ENCODE assay signal across 14 mouse cellular contexts in genomic region chr2:31611400-31611799, GRCm38 (mm10). TPM values are rescaled to one million over a fixed set of nuclear protein-coding genes. Genes with fewer than 3 reads are reported as not detected.
DNase-seq lines count a peak whose midpoint lies in the region; ATAC-seq and TF ChIP-seq lines count a peak whose summit lies in the region.
"Had no signal": no experiment of that assay in that cellular context is flagged by ENCODE, and none has a peak within 500 bp of the region (broad histone marks: within the 10 kb centered on the region; RNA-seq: fewer than 3 reads in every experiment).

No protein-coding gene starts in this region.

- 75% methylated on average over 8 of the region's 8 CpGs for WGBS in hindbrain, embryonic 12.5 days
- 77% methylated on average over 8 of the region's 8 CpGs for WGBS in hindbrain, embryonic 14.5 days
- 69% methylated on average over 8 of the region's 8 CpGs for whole genome bisulfite sequencing in neural tube, embryonic 11.5 days
- 66% methylated on average over 8 of the region's 8 CpGs for WGBS in neural tube, embryonic 15.5 days

- no peak for TF ChIP-seq POLR2A in brain, embryonic 14.5 days (IDR thresholded peaks at IDR 0.05; ENCODE audit: borderline replicate concordance, extremely low read depth, insufficient read depth, insufficient read length, poor library complexity, severe bottlenecking)

- H3K9ac ChIP-seq in hindbrain, embryonic 12.5 days, result no peak overlapping the region
- H3K9ac ChIP-seq in hindbrain, embryonic 14.5 days, result no peak overlapping the region
- peak overlapping the region; percentile 2; the same call in 1 of the 2 replicates for H3K9ac ChIP-seq in neural tube, embryonic 11.5 days (ENCODE audit: low read length)
- no peak overlapping the region for H3K9ac ChIP-seq in neural tube, embryonic 15.5 days (replicated peaks)
- H3K9ac ChIP-seq: limb, embryonic 12.5 days had no signal

- 0 out of 2 replicates have a peak overlapping the region, but pooled peaks have one; percentile 35 for H3K27ac ChIP-seq in hindbrain, embryonic 12.5 days
- H3K27ac ChIP-seq in hindbrain, embryonic 14.5 days, result no peak overlapping the region
- H3K27ac ChIP-seq in neural tube, embryonic 11.5 days (ENCODE audit: low read depth, low read length), result no peak overlapping the region
- H3K27ac ChIP-seq in neural tube, embryonic 15.5 days (replicated peaks), result no peak overlapping the region

- no peak for ATAC-seq in hindbrain, embryonic 12.5 days (ENCODE audit: low FRiP score)
- ATAC-seq in hindbrain, embryonic 14.5 days (ENCODE audit: low FRiP score), result no peak
- ATAC-seq in neural tube, embryonic 11.5 days (ENCODE audit: insufficient read depth, low FRiP score, low TSS enrichment), result no peak
- no peak for ATAC-seq in neural tube, embryonic 15.5 days (ENCODE audit: low FRiP score)
- ATAC-seq: midbrain, embryonic 16.5 days had no signal

- peak; percentile 41; the same call in 1 of the 2 replicates for TF ChIP-seq CTCF in brain, embryonic 14.5 days (IDR thresholded peaks at IDR 0.05; ENCODE audit: borderline replicate concordance, extremely low read depth, insufficient read depth, insufficient read length)

- no peak overlapping the region for H3K4me3 ChIP-seq in hindbrain, embryonic 12.5 days
- no peak overlapping the region for H3K4me3 ChIP-seq in hindbrain, embryonic 14.5 days (replicated peaks; ENCODE audit: low read length)
- no peak overlapping the region for H3K4me3 ChIP-seq in neural tube, embryonic 11.5 days (ENCODE audit: low read depth, low read length)
- no peak overlapping the region for H3K4me3 ChIP-seq in neural tube, embryonic 15.5 days (replicated peaks)
- H3K4me3 ChIP-seq: limb, embryonic 12.5 days had no signal

- DNase-seq in hindbrain, embryonic 14.5 days (ENCODE audit: low spot score), result no peak
- no peak for DNase-seq in neural tube, embryonic 11.5 days (ENCODE audit: low spot score)
- DNase-seq in brain, embryonic 14.5 days (ENCODE audit: low read depth), result peak; percentile 24
- DNase-seq in spleen, postnatal 14 days (ENCODE audit: low spot score in 2 of 2), result no peak
- no peak for DNase-seq in urinary bladder, adult 2 months (ENCODE audit: low spot score)
- DNase-seq: adrenal gland, adult 2 months; kidney, adult 11 months had no signal

- peaks cover 31% of the 10 kb centered on the region for H3K4me1 ChIP-seq in hindbrain, embryonic 12.5 days
- H3K4me1 ChIP-seq in hindbrain, embryonic 14.5 days (replicated peaks; ENCODE audit: control insufficient read depth, insufficient read depth, low read length), result no peaks in the 10 kb centered on the region; the same call in 1 of the 2 replicates
- H3K4me1 ChIP-seq in neural tube, embryonic 11.5 days (ENCODE audit: control insufficient read depth, insufficient read depth, low read length), result peaks cover 22% of the 10 kb centered on the region
- 0 out of 2 replicates have a peak, but pooled peaks cover 6% of the 10 kb centered on the region for H3K4me1 ChIP-seq in neural tube, embryonic 15.5 days

- H3K27me3 ChIP-seq in hindbrain, embryonic 12.5 days, result peaks cover 81% of the 10 kb centered on the region
- peaks cover 40% of the 10 kb centered on the region for H3K27me3 ChIP-seq in hindbrain, embryonic 14.5 days (ENCODE audit: control insufficient read depth, insufficient read depth, low read length)
- H3K27me3 ChIP-seq in neural tube, embryonic 11.5 days (ENCODE audit: control insufficient read depth, insufficient read depth, low read length), result peaks cover 56% of the 10 kb centered on the region
- H3K27me3 ChIP-seq in neural tube, embryonic 15.5 days (replicated peaks), result peaks cover 62% of the 10 kb centered on the region
- H3K27me3 ChIP-seq: limb, embryonic 12.5 days had no signal

- no peaks in the 10 kb centered on the region for H3K9me3 ChIP-seq in hindbrain, embryonic 12.5 days (replicated peaks)
- no peaks in the 10 kb centered on the region for H3K9me3 ChIP-seq in hindbrain, embryonic 14.5 days (ENCODE audit: control insufficient read depth, low read length)
- no peaks in the 10 kb centered on the region for H3K9me3 ChIP-seq in neural tube, embryonic 11.5 days (ENCODE audit: control insufficient read depth, low read length)
- no peaks in the 10 kb centered on the region for H3K9me3 ChIP-seq in neural tube, embryonic 15.5 days (replicated peaks)
- H3K9me3 ChIP-seq: limb, embryonic 12.5 days had no signal

- H3K36me3 ChIP-seq in hindbrain, embryonic 12.5 days, result peaks cover 70% of the 10 kb centered on the region
- peaks cover 93% of the 10 kb centered on the region for H3K36me3 ChIP-seq in hindbrain, embryonic 14.5 days (replicated peaks; ENCODE audit: control insufficient read depth, insufficient read depth)
- H3K36me3 ChIP-seq in neural tube, embryonic 11.5 days (ENCODE audit: control insufficient read depth, insufficient read depth, low read length), result peaks cover 38% of the 10 kb centered on the region
- H3K36me3 ChIP-seq in neural tube, embryonic 15.5 days, result peaks cover 77% of the 10 kb centered on the region

- H3K4me2 ChIP-seq in hindbrain, embryonic 12.5 days (replicated peaks), result no peak overlapping the region
- H3K4me2 ChIP-seq in hindbrain, embryonic 14.5 days (replicated peaks), result no peak overlapping the region
- no peak overlapping the region for H3K4me2 ChIP-seq in neural tube, embryonic 11.5 days (ENCODE audit: low read depth)
- H3K4me2 ChIP-seq in neural tube, embryonic 15.5 days, result no peak overlapping the region
- H3K4me2 ChIP-seq: limb, embryonic 12.5 days had no signal

RNA-seq across cellular contexts. Expression of gene Prdm12, which starts 28.4 kb away (rescaled TPM):
- 6.7 and 10.4 TPM in 2 replicates for polyA plus RNA-seq in hindbrain, embryonic 12.5 days (2016; fragmentation: Nextera tagmentation; extraction: Ambion mirVana)
- 0.50 and 0.89 TPM in 2 replicates for polyA plus RNA-seq in hindbrain, embryonic 14.5 days (2014; fragmentation: Nextera tagmentation; extraction: Ambion mirVana)
- polyA plus RNA-seq in neural tube, embryonic 11.5 days (2014; fragmentation: Nextera tagmentation; extraction: Ambion mirVana), result 16.4 and 23.0 TPM in 2 replicates
- 5.3 and 7.8 TPM in 2 replicates for polyA plus RNA-seq in neural tube, embryonic 15.5 days (2015; fragmentation: Nextera tagmentation; extraction: Ambion mirVana)
- 6.3 and 7.9 TPM in 2 replicates for polyA plus RNA-seq in brain, embryonic 14.5 days (2012; rRNA removed)
- not detected in 2 replicates for polyA plus RNA-seq in urinary bladder, adult 2 months (2012; rRNA removed)
- polyA plus RNA-seq: adrenal gland, adult 2 months; heart, postnatal 0 days; lung, embryonic 16.5 days; stomach, embryonic 14.5 days had no signal

RNA-seq across cellular contexts. Expression of gene Fubp3, which starts 38.9 kb away (rescaled TPM):
- polyA plus RNA-seq in hindbrain, embryonic 12.5 days (2016; fragmentation: Nextera tagmentation; extraction: Ambion mirVana), result 86.0 and 96.8 TPM in 2 replicates
- 43.6 and 45.2 TPM in 2 replicates for polyA plus RNA-seq in hindbrain, embryonic 14.5 days (2014; fragmentation: Nextera tagmentation; extraction: Ambion mirVana)
- polyA plus RNA-seq in neural tube, embryonic 11.5 days (2014; fragmentation: Nextera tagmentation; extraction: Ambion mirVana), result 87.0 and 90.9 TPM in 2 replicates
- 44.9 and 51.3 TPM in 2 replicates for polyA plus RNA-seq in neural tube, embryonic 15.5 days (2015; fragmentation: Nextera tagmentation; extraction: Ambion mirVana)
- polyA plus RNA-seq in brain, embryonic 14.5 days (2012; rRNA removed), result 44.7 and 47.0 TPM in 2 replicates
- 23.9 and 32.4 TPM in 2 replicates for polyA plus RNA-seq in urinary bladder, adult 2 months (2012; rRNA removed)

RNA-seq across cellular contexts. Expression of gene Exosc2, which starts 59.1 kb away (rescaled TPM):
- polyA plus RNA-seq in hindbrain, embryonic 12.5 days (2016; fragmentation: Nextera tagmentation; extraction: Ambion mirVana), result 46.4 and 49.4 TPM in 2 replicates
- polyA plus RNA-seq in hindbrain, embryonic 14.5 days (2014; fragmentation: Nextera tagmentation; extraction: Ambion mirVana), result 29.5 and 33.1 TPM in 2 replicates
- 54.7 and 64.5 TPM in 2 replicates for polyA plus RNA-seq in neural tube, embryonic 11.5 days (2014; fragmentation: Nextera tagmentation; extraction: Ambion mirVana)
- 40.3 and 47.1 TPM in 2 replicates for polyA plus RNA-seq in neural tube, embryonic 15.5 days (2015; fragmentation: Nextera tagmentation; extraction: Ambion mirVana)
- 36.6 and 39.7 TPM in 2 replicates for polyA plus RNA-seq in brain, embryonic 14.5 days (2012; rRNA removed)
- 22.0 and 24.5 TPM in 2 replicates for polyA plus RNA-seq in urinary bladder, adult 2 months (2012; rRNA removed)
